Mouse (Mus musculus) erythroblast, embryonic 14.5 days (primary cell): ENCODE measurements around the gene Gpr182.

Source experiments
- GATA1 ChIP-seq: IDR thresholded peaks from 2 replicates; pipeline ENCODE4 v1.6.1; 2012; ENCODE audit warnings: low read length, inconsistent platforms, mixed read lengths
- TAL1 ChIP-seq: IDR thresholded peaks from 3 replicates; pipeline ENCODE4 v1.6.1; 2012; ENCODE audit warnings: low read length, inconsistent platforms, mixed read lengths

- TF ChIP-seq GATA1 (no peak), TAL1 (no peak)
Measured at GRCm38 (mm10) chr10:127704293-127704692, 47.2 kb downstream of the Gpr182 start.
